Mouse (Mus musculus) adrenal gland, postnatal 36 days (tissue): ENCODE measurements around the gene Lyve1. TPM values are rescaled to one million over a fixed set of nuclear protein-coding genes. Genes with fewer than 3 reads are reported as not detected.
"Not testable (repeated sequence)": the region's sequence is repeated elsewhere in the genome, so short reads cannot be mapped to it uniquely, and the experiment has no call there.

Experiments
- DNase-seq, 2 experiments: peaks; one replicate each; pipeline ENCODE4 v3.0.0; 2021; ENCODE audit warnings: mixed read lengths in 1 of 2
- long read RNA-seq, 2 experiments: library from polyadenylated mRNA; stranded (forward); transcript quantifications; one replicate each; pipeline ENCODE4 v2.0.0; 2021; ENCODE audit warnings: borderline sequencing depth in 2 of 2
- total RNA-seq, 2 experiments: library from RNA; stranded (reverse); gene quantifications; 2 replicates each; pipeline ENCODE4 v1.2.3; 2021

The Lyve1 gene
- 10 to 100 TPM in 1 of 2 experiments, 1 to 10 TPM in 1; 7.2 to 15.7 TPM for total RNA-seq
- long read RNA-seq, experiment 1, partial matches to known transcripts = 2 of 6 reads
- long read RNA-seq, experiment 1, other reads (novel, unspliced or antisense) = 0 of 6 reads
- long read RNA-seq, experiment 2, partial matches to known transcripts = 1 of 2 reads
- long read RNA-seq, experiment 2, other reads (novel, unspliced or antisense) = 0 of 2 reads

- DNase-seq = peak in 1 of 2 experiments; percentile 8
These were observed at the start of gene Lyve1 for GRCm38 (mm10) chr7:110862751-110863289. TSS of gene Lyve1 (minus strand) at chr7:110863239.

- no peak for DNase-seq
These were observed 45.4 kb upstream of the Lyve1 start for GRCm38 (mm10) chr7:110908209-110909144.

- DNase-seq = no peak
These were observed 43.5 kb upstream of the Lyve1 start for GRCm38 (mm10) chr7:110906566-110906965.

- no peak for DNase-seq
These were observed 40.2 kb upstream of the Lyve1 start for GRCm38 (mm10) chr7:110903226-110903625.

- no peak for DNase-seq
These were observed 34.2 kb upstream of the Lyve1 start for GRCm38 (mm10) chr7:110897202-110897601.

GRCm38 (mm10) chr7:110896453-110896852 lies 33.4 kb upstream of the Lyve1 start:
- no peak for DNase-seq

GRCm38 (mm10) chr7:110895772-110896171 lies 32.7 kb upstream of the Lyve1 start:
- DNase-seq = not testable (repeated sequence)

- no peak for DNase-seq
These were observed 31.6 kb upstream of the Lyve1 start for GRCm38 (mm10) chr7:110894673-110895072.

- no peak for DNase-seq
These were observed 31.0 kb upstream of the Lyve1 start for GRCm38 (mm10) chr7:110893943-110894610.

- DNase-seq = peak in 1 of 2 experiments; percentile 42
These were observed 28.5 kb upstream of the Lyve1 start for GRCm38 (mm10) chr7:110891501-110891986.

- DNase-seq = peak; percentile 24 to 26
These were observed 18.8 kb upstream of the Lyve1 start for GRCm38 (mm10) chr7:110881746-110882333.

GRCm38 (mm10) chr7:110878028-110878427 lies 15.0 kb upstream of the Lyve1 start:
- DNase-seq = no peak

GRCm38 (mm10) chr7:110876965-110877364 lies 13.9 kb upstream of the Lyve1 start:
- DNase-seq = peak; percentile 14 to 39

GRCm38 (mm10) chr7:110868807-110869206 lies 5.8 kb upstream of the Lyve1 start:
- no peak for DNase-seq

- DNase-seq = no peak
These were observed 4.1 kb upstream of the Lyve1 start for GRCm38 (mm10) chr7:110867116-110867515.

- peak; percentile 35 to 39 for DNase-seq
These were observed 3.0 kb upstream of the Lyve1 start for GRCm38 (mm10) chr7:110866021-110866420.

- DNase-seq = no peak
These were observed 2.5 kb upstream of the Lyve1 start for GRCm38 (mm10) chr7:110865570-110865969.

GRCm38 (mm10) chr7:110865038-110865437 lies 2.0 kb upstream of the Lyve1 start:
- DNase-seq = no peak

GRCm38 (mm10) chr7:110860129-110860528 lies 2.9 kb downstream of the Lyve1 start:
- no peak for DNase-seq

GRCm38 (mm10) chr7:110855604-110856003 lies 7.4 kb downstream of the Lyve1 start:
- no peak for DNase-seq

- DNase-seq = peak; percentile 37 to 43
These were observed 8.0 kb downstream of the Lyve1 start for GRCm38 (mm10) chr7:110854927-110855546.
